Mouse (Mus musculus) olfactory bulb, adult 2 months (tissue): ENCODE measurements at regions not wholly inside any gene's neighbourhood (a gene's known extent, or its start where the extent isn't known, plus 50 kb on each side); places are given as distances from the start of the nearest gene placed in this dataset.

Experiments used
- H3K27ac ChIP-seq: fragments of 200-500 bp; 2 replicates; pipeline ENCODE4 v1.5.1; 2012; ENCODE audit warnings: low read depth, low read length; ENCODE audit not compliant: insufficient read depth
- H3K4me1 ChIP-seq: fragments of 200-500 bp; 2 replicates; pipeline ENCODE4 v1.6.1; 2012; ENCODE audit warnings: low read length; ENCODE audit not compliant: control insufficient read depth, insufficient read depth
- H3K4me3 ChIP-seq: fragments of 200-500 bp; 2 replicates; pipeline ENCODE4 v1.5.1; 2012; ENCODE audit warnings: mild to moderate bottlenecking, low read depth, low read length, moderate library complexity; ENCODE audit not compliant: insufficient read depth
- CTCF ChIP-seq: fragments of 200-500 bp; IDR thresholded peaks from 2 replicates; pipeline ENCODE4 v1.5.1; 2012; ENCODE audit warnings: low read depth, mild to moderate bottlenecking, low read length, moderate library complexity; ENCODE audit not compliant: insufficient read depth
- POLR2A ChIP-seq: fragments of 200-500 bp; IDR thresholded peaks from 2 replicates; pipeline ENCODE4 v1.6.1; 2012; ENCODE audit warnings: mild to moderate bottlenecking, low read depth, low read length, moderate library complexity; ENCODE audit not compliant: insufficient read depth
- WGBS: fragments of 180-500 bp; shearing (Covaris S2); methylation state at CpG from one replicate; pipeline ENCODE4 v1.1.7; 2018; 5-methylcytosine and 5-hydroxymethylcytosine counted together

GRCm38 (mm10) chr1:73531831-73532230 is 516.1 kb upstream of the Tnp1 start:
- 86% methylated on average over 3 of the region's 3 CpGs for WGBS
- Histone ChIP-seq H3K27ac (no peak overlapping the region), H3K4me1 (no peaks in the 10 kb centered on the region), H3K4me3 (no peak overlapping the region)
- TF ChIP-seq CTCF = no peak
- TF ChIP-seq POLR2A = no peak

DNA sequence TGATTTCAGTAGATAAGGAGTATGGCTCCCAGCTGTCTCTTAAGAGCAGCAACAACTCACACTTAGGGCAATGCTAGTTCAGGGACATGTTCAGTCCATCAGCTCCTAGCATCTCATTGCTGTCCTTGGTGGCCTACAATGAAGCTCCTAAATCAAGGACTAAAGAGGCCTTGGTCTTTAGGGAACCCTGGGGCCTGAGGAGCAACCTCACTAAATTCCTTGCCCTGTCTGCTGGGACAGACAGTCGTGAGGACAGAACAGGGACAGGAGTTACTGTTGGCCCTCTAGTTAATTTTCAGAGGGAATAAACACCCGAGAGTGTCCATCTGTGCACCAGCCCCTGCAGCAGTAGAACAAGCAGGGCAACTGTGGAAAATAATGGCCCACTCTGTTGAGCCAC is 514.6 kb upstream of the Tnp1 start:
- Histone ChIP-seq H3K27ac (no peak overlapping the region), H3K4me3 (no peak overlapping the region), H3K4me1 (no peaks in the 10 kb centered on the region)
- TF ChIP-seq CTCF = no peak
- TF ChIP-seq POLR2A = no peak
- WGBS = 68% methylated on average over 2 of the region's 2 CpGs

- Histone ChIP-seq H3K27ac (no peak overlapping the region), H3K4me1 (no peaks in the 10 kb centered on the region), H3K4me3 (no peak overlapping the region)
- TF ChIP-seq POLR2A (no peak), CTCF (no peak)
- WGBS = 94% methylated on average over 1 of the region's 1 CpGs
Measured at GRCm38 (mm10) chr1:73528623-73529022, 512.9 kb upstream of the Tnp1 start.

- H3K4me3 ChIP-seq = no peak overlapping the region
- H3K27ac ChIP-seq = no peak overlapping the region
- no peaks in the 10 kb centered on the region for H3K4me1 ChIP-seq
- TF ChIP-seq POLR2A (no peak), CTCF (no peak)
- 91% methylated on average over 8 of the region's 8 CpGs for WGBS
Measured at GRCm38 (mm10) chr1:73516441-73516840, 500.7 kb upstream of the Tnp1 start.

- H3K4me3 ChIP-seq = no peak overlapping the region
Measured at GRCm38 (mm10) chr1:73515781-73516180, 500.1 kb upstream of the Tnp1 start.

DNA sequence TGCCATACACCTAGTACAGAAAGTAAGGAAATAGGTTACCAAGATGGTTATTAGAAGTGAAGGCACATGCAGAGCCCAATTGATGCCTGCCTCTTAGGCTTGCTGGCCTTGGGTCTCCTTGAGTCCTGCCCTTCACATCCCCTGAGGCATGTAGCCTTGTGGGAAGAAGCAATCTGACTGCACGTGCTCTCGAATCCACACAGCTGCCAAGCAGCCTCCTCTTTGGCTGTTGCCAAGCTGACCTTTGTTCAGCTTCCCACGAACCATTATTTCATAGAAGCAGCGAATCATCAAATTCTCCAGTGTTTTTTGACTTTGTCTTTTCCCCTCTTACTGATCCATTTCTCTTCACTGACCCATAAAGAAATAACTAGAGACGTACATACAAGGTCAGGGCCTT is 498.1 kb upstream of the Tnp1 start:
- 57% methylated on average over 5 of the region's 5 CpGs for WGBS
- Histone ChIP-seq H3K4me1 (no peaks in the 10 kb centered on the region), H3K27ac (no peak overlapping the region), H3K4me3 (no peak overlapping the region)
- TF ChIP-seq POLR2A (no peak), CTCF (no peak)

More at GRCm38 (mm10) chr1:73515781-73516180, 500.1 kb upstream of the Tnp1 start:
- TF ChIP-seq CTCF = no peak
- TF ChIP-seq POLR2A = no peak
- Histone ChIP-seq H3K4me1 (no peaks in the 10 kb centered on the region), H3K27ac (no peak overlapping the region)
- 91% methylated on average over 5 of the region's 5 CpGs for WGBS

DNA sequence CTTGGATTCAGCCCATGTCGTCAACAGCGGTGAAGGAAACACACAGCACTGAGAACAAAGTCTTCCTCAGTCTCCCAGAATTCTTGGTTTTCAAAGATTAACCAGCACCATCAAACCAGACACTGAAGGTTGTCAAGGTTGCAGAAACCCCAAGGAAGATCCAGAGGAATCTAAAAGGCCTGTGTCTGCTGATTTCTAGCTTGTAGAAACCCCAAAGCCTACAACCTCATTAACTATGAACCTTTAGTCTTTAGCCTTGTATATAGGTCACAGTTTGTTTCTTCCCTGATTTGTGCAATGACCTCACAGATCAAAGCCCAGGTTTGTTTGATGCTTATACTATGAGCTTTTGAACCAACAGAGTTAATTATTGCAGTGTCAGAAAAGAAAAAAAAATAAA is 497.1 kb upstream of the Tnp1 start:
- Histone ChIP-seq H3K4me1 (no peaks in the 10 kb centered on the region), H3K27ac (no peak overlapping the region), H3K4me3 (no peak overlapping the region)
- 97% methylated on average over 2 of the region's 2 CpGs for WGBS
- no peak for TF ChIP-seq POLR2A
- TF ChIP-seq CTCF = no peak

- Histone ChIP-seq H3K4me1 (peaks cover 2% of the 10 kb centered on the region; the same call in 1 of the 2 replicates), H3K4me3 (no peak overlapping the region), H3K27ac (no peak overlapping the region)
- 50% methylated on average over 10 of the region's 10 CpGs for WGBS
- no peak for TF ChIP-seq POLR2A
- TF ChIP-seq CTCF = no peak
Measured at GRCm38 (mm10) chr1:73507071-73507754, 491.5 kb upstream of the Tnp1 start.

DNA sequence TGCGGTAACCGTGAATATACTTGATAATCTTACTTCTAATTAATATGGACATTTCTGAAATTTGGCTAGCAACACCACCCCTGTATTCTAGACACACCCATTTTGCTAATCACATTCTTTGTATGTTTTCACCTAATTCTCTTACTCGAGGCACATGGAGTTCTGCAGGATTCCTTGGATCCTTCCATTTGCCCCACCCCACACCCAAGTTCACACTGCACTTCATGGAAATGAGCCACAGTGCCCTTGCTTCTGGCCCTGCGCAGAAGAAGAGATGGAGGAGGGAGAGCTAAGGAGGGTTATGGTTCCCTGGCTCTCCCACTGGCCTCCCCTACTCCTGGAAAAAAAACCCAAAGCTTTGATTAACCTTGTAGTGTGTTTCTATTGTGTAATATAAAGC is 487.9 kb upstream of the Tnp1 start:
- Histone ChIP-seq H3K4me3 (no peak overlapping the region), H3K4me1 (peaks cover 2% of the 10 kb centered on the region; the same call in 1 of the 2 replicates), H3K27ac (no peak overlapping the region)
- TF ChIP-seq POLR2A (no peak), CTCF (no peak)
- WGBS = 91% methylated on average over 4 of the region's 4 CpGs
